Mouse (Mus musculus): ENCODE measurements around the gene Stra8.

Stra8 gene

GRCm38 (mm10) chr6:34919956-34920355, at the start of gene Stra8:
Stra8 (plus strand) TSS chr6:34920163.
- Histone ChIP-seq H3K4me3 (replicated peaks; ENCODE audit: low read length) (no peak within 1 kb of the TSS; the same call in 1 of the 2 replicates), H3K4me1 (replicated peaks; ENCODE audit: low read depth, low read length) (peaks cover 32% of the 10 kb centered on the region), H3K9me3 (ENCODE audit: low read length) (no peaks in the 10 kb centered on the region), H3K27me3 (ENCODE audit: insufficient read depth, low read length) (peaks cover 27% of the 10 kb centered on the region), H3K36me3 (ENCODE audit: insufficient read depth, low read length) (no peaks in the 10 kb centered on the region)
- no peak for TF ChIP-seq CTCF (conservative IDR thresholded peaks at IDR 0.05; ENCODE audit: low read length)
- TF ChIP-seq POU5F1 (IDR thresholded peaks at IDR 0.05; ENCODE audit: borderline replicate concordance, low read length), result no peak
- no peak for TF ChIP-seq NANOG (IDR thresholded peaks at IDR 0.05; ENCODE audit: borderline replicate concordance, low read length)

GRCm38 (mm10) chr6:34870724-34871123, 49.2 kb upstream of the Stra8 start:
- no peaks in the 10 kb centered on the region for H3K9me3 ChIP-seq (ENCODE audit: low read length)
- no peaks in the 10 kb centered on the region for H3K36me3 ChIP-seq (ENCODE audit: insufficient read depth, low read length)
- H3K27me3 ChIP-seq (ENCODE audit: insufficient read depth, low read length), result peaks cover 21% of the 10 kb centered on the region
- TF ChIP-seq NANOG (IDR thresholded peaks at IDR 0.05; ENCODE audit: borderline replicate concordance, low read length) (no peak), CTCF (conservative IDR thresholded peaks at IDR 0.05; ENCODE audit: low read length) (no peak), POU5F1 (IDR thresholded peaks at IDR 0.05; ENCODE audit: borderline replicate concordance, low read length) (no peak)
- peaks cover 61% of the 10 kb centered on the region for H3K4me1 ChIP-seq (replicated peaks; ENCODE audit: low read depth, low read length)
- no peak overlapping the region for H3K4me3 ChIP-seq (replicated peaks; ENCODE audit: low read length)

GRCm38 (mm10) chr6:34871929-34872328, 48.0 kb upstream of the Stra8 start:
- no peak for TF ChIP-seq NANOG (IDR thresholded peaks at IDR 0.05; ENCODE audit: borderline replicate concordance, low read length)
- TF ChIP-seq CTCF (conservative IDR thresholded peaks at IDR 0.05; ENCODE audit: low read length), result no peak
- no peak for TF ChIP-seq POU5F1 (IDR thresholded peaks at IDR 0.05; ENCODE audit: borderline replicate concordance, low read length)
- H3K4me3 ChIP-seq (replicated peaks; ENCODE audit: low read length), result no peak overlapping the region

GRCm38 (mm10) chr6:34872871-34873270, 47.1 kb upstream of the Stra8 start:
- Histone ChIP-seq H3K9me3 (ENCODE audit: low read length) (no peaks in the 10 kb centered on the region), H3K4me3 (replicated peaks; ENCODE audit: low read length) (no peak overlapping the region), H3K27me3 (ENCODE audit: insufficient read depth, low read length) (peaks cover 22% of the 10 kb centered on the region), H3K4me1 (replicated peaks; ENCODE audit: low read depth, low read length) (peaks cover 58% of the 10 kb centered on the region), H3K36me3 (ENCODE audit: insufficient read depth, low read length) (no peaks in the 10 kb centered on the region)
- TF ChIP-seq POU5F1 (IDR thresholded peaks at IDR 0.05; ENCODE audit: borderline replicate concordance, low read length), result no peak
- no peak for TF ChIP-seq NANOG (IDR thresholded peaks at IDR 0.05; ENCODE audit: borderline replicate concordance, low read length)
- no peak for TF ChIP-seq CTCF (conservative IDR thresholded peaks at IDR 0.05; ENCODE audit: low read length)

More at GRCm38 (mm10) chr6:34871929-34872328, 48.0 kb upstream of the Stra8 start:
- Histone ChIP-seq H3K36me3 (ENCODE audit: insufficient read depth, low read length) (no peaks in the 10 kb centered on the region), H3K27me3 (ENCODE audit: insufficient read depth, low read length) (peaks cover 27% of the 10 kb centered on the region), H3K4me1 (replicated peaks; ENCODE audit: low read depth, low read length) (peaks cover 62% of the 10 kb centered on the region), H3K9me3 (ENCODE audit: low read length) (no peaks in the 10 kb centered on the region)

GRCm38 (mm10) chr6:34874101-34874921, 45.7 kb upstream of the Stra8 start:
- peaks cover 18% of the 10 kb centered on the region for H3K27me3 ChIP-seq (ENCODE audit: insufficient read depth, low read length)
- H3K4me3 ChIP-seq (replicated peaks; ENCODE audit: low read length), result no peak overlapping the region
- peaks cover 59% of the 10 kb centered on the region for H3K4me1 ChIP-seq (replicated peaks; ENCODE audit: low read depth, low read length)
- no peaks in the 10 kb centered on the region for H3K9me3 ChIP-seq (ENCODE audit: low read length)
- H3K36me3 ChIP-seq (ENCODE audit: insufficient read depth, low read length), result no peaks in the 10 kb centered on the region
- no peak for TF ChIP-seq CTCF (conservative IDR thresholded peaks at IDR 0.05; ENCODE audit: low read length)
- TF ChIP-seq POU5F1 (IDR thresholded peaks at IDR 0.05; ENCODE audit: borderline replicate concordance, low read length), result no peak
- no peak for TF ChIP-seq NANOG (IDR thresholded peaks at IDR 0.05; ENCODE audit: borderline replicate concordance, low read length)

- Histone ChIP-seq H3K9me3 (ENCODE audit: low read length) (no peaks in the 10 kb centered on the region), H3K27me3 (ENCODE audit: insufficient read depth, low read length) (peaks cover 11% of the 10 kb centered on the region), H3K4me3 (replicated peaks; ENCODE audit: low read length) (no peak overlapping the region), H3K4me1 (replicated peaks; ENCODE audit: low read depth, low read length) (peaks cover 58% of the 10 kb centered on the region), H3K36me3 (ENCODE audit: insufficient read depth, low read length) (0 out of 2 replicates have a peak, but pooled peaks cover 3% of the 10 kb centered on the region)
- TF ChIP-seq NANOG (IDR thresholded peaks at IDR 0.05; ENCODE audit: borderline replicate concordance, low read length) (no peak), POU5F1 (IDR thresholded peaks at IDR 0.05; ENCODE audit: borderline replicate concordance, low read length) (no peak), CTCF (conservative IDR thresholded peaks at IDR 0.05; ENCODE audit: low read length) (no peak)
Observed at GRCm38 (mm10) chr6:34875268-34875761, 44.6 kb upstream of the Stra8 start.

- H3K27me3 ChIP-seq (ENCODE audit: insufficient read depth, low read length), result peaks cover 11% of the 10 kb centered on the region
- TF ChIP-seq POU5F1 (IDR thresholded peaks at IDR 0.05; ENCODE audit: borderline replicate concordance, low read length) (no peak), NANOG (IDR thresholded peaks at IDR 0.05; ENCODE audit: borderline replicate concordance, low read length) (no peak), CTCF (conservative IDR thresholded peaks at IDR 0.05; ENCODE audit: low read length) (no peak)
- 0 out of 2 replicates have a peak overlapping the region, but pooled peaks have one; percentile 13 for H3K4me3 ChIP-seq (replicated peaks; ENCODE audit: low read length)
- H3K9me3 ChIP-seq (ENCODE audit: low read length), result no peaks in the 10 kb centered on the region
- H3K4me1 ChIP-seq (replicated peaks; ENCODE audit: low read depth, low read length), result peaks cover 66% of the 10 kb centered on the region
- H3K36me3 ChIP-seq (ENCODE audit: insufficient read depth, low read length), result 0 out of 2 replicates have a peak, but pooled peaks cover 3% of the 10 kb centered on the region
Observed at GRCm38 (mm10) chr6:34875966-34876834, 43.8 kb upstream of the Stra8 start.

- Histone ChIP-seq H3K4me3 (replicated peaks; ENCODE audit: low read length) (peak overlapping the region; percentile 13; the same call in 1 of the 2 replicates), H3K4me1 (replicated peaks; ENCODE audit: low read depth, low read length) (peaks cover 72% of the 10 kb centered on the region), H3K36me3 (ENCODE audit: insufficient read depth, low read length) (0 out of 2 replicates have a peak, but pooled peaks cover 3% of the 10 kb centered on the region), H3K9me3 (ENCODE audit: low read length) (no peaks in the 10 kb centered on the region), H3K27me3 (ENCODE audit: insufficient read depth, low read length) (peaks cover 11% of the 10 kb centered on the region)
- no peak for TF ChIP-seq NANOG (IDR thresholded peaks at IDR 0.05; ENCODE audit: borderline replicate concordance, low read length)
- no peak for TF ChIP-seq CTCF (conservative IDR thresholded peaks at IDR 0.05; ENCODE audit: low read length)
- TF ChIP-seq POU5F1 (IDR thresholded peaks at IDR 0.05; ENCODE audit: borderline replicate concordance, low read length), result no peak
Observed at GRCm38 (mm10) chr6:34876835-34877156, 43.2 kb upstream of the Stra8 start.

Measured in E14TG2a.4 (cell line).